Mouse (Mus musculus) kidney, postnatal 10 days (tissue): ENCODE results near the gene H2afb1.
"Not testable (repeated sequence)": the region's sequence is repeated elsewhere in the genome, so short reads cannot be mapped to it uniquely, and the experiment has no call there.

ENCODE experiments used
- DNase-seq: peaks from one replicate; pipeline ENCODE4 v3.0.0; 2021; ENCODE audit warnings: mixed read lengths

H2afb1 gene

GRCm38 (mm10) chrX:117014457-117014856 lies at the start of gene H2afb1:
TSS of gene H2afb1 (plus strand) at chrX:117014757.
- DNase-seq, result not testable (repeated sequence)

DNA sequence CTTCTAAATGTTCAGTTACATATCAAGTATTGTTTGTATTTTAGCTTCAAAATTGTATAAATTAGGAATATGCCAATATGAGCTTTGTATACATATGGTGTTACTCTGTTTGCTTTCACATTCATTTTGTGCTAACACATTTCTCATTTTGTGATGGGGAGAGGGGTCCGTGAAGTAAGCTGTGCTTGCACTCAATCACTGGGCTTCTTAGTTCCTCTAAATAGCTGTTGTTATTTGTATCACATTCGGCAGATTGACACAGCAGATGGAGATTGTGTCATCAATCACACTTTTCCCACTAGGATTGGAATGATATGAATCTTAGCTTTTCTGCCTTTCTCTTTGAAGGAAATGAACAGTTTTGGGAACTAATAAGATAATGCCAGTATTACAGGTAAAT lies 21.5 kb downstream of the H2afb1 start:
- no peak for DNase-seq
